Mouse (Mus musculus) megakaryocyte progenitor cell, adult 5-6 weeks (primary cell): ENCODE data around the gene Hmga2. TPM values are rescaled to one million over a fixed set of nuclear protein-coding genes. Genes with fewer than 3 reads are reported as not detected.
"Not testable (repeated sequence)": the region's sequence is repeated elsewhere in the genome, so short reads cannot be mapped to it uniquely, and the experiment has no call there.

ENCODE experiments used
- ATAC-seq: replicated peaks from 2 replicates; pipeline ENCODE4 v1.8.0; 2016; ENCODE audit warnings: mild to moderate bottlenecking, moderate TSS enrichment, inconsistent platforms; ENCODE audit not compliant: poor library complexity
- total RNA-seq, 2 experiments: library from RNA; stranded (forward) in 1 of 2; stranded (reverse) in 1 of 2; fragments of 157-497, 149-512 nt in 1 of 2; fragments of 200-1000 nt in 1 of 2; gene quantifications; 2 replicates each; pipeline versions ENCODE4 v1.2.3 to v1.2.4; 2015 to 2017

Gene Hmga2
- total RNA-seq, 2 experiments from 2014 or later: 0.50 to 4.3 TPM

GRCm38 (mm10) chr10:120363983-120364582 is 112.2 kb downstream of the Hmga2 start:
- peak; percentile 20 for ATAC-seq

GRCm38 (mm10) chr10:120363298-120363982 is 112.8 kb downstream of the Hmga2 start:
- peak; percentile 45 for ATAC-seq

- no peak for ATAC-seq
Measured at GRCm38 (mm10) chr10:120354523-120355030, 121.7 kb downstream of the Hmga2 start.

DNA sequence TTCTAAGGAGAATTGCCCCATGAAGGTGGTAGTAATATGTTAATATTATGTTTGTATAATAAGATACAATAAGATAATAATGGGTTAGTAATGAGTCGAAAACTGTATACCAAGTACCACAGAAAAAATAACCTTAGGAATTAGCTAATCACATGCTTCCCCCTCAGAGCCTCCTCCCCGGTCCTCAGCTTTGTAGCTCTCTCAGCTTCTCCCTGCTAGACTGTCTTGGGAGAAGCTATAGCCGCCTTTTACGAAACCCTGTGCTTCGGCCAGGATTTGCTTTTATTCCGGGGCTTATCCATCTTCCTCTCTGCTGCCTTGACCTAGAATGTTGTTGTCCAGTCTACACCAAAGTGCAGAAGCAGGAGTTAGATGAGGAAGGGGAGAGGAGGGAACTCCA is 130.9 kb downstream of the Hmga2 start:
- no peak for ATAC-seq

- ATAC-seq: no peak
Measured at GRCm38 (mm10) chr10:120344558-120345318, 131.5 kb downstream of the Hmga2 start.

DNA sequence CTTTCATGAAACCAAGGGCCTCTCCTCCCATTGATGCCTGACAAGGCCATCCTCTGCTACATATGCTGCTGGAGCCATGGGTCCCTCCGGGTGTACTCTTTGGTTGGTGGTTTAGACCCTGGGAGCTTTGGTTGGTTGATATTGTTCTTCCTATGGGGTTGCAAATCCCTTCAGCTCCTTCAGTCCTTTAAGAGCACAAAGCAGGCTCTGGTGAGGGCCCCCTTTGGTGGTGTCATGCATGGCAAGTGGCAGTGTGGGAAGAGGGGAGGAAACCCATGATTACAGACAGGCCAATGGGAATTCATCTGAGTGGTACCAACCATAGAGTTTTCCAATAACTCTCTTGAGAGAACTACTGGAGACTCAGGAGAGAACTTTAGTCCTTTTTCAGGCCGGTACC is 136.4 kb downstream of the Hmga2 start:
- not testable (repeated sequence) for ATAC-seq

GRCm38 (mm10) chr10:120339324-120339723 is 136.9 kb downstream of the Hmga2 start:
- no peak for ATAC-seq

GRCm38 (mm10) chr10:120338841-120339240 is 137.4 kb downstream of the Hmga2 start:
- ATAC-seq: no peak

DNA sequence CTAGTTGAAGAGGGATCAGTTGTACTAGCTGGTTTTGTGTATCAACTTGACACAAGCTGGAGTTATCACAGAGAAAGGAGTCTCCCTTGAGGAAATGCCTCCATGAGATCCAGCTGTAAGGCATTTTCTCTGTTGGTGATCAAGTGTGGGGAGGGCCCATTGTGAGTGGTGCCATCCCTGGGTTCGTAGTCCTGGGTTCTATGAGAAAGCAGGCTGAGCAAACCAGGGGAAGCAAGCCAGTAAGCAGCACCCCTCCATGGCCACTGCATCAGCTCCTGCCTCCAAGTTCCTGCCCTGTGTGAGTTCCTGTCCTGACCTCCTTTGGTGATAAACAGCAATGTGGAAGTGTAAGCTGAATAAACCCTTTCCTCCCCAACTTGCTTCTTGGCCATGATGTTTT is 137.8 kb downstream of the Hmga2 start:
- ATAC-seq: not testable (repeated sequence)

- no peak for ATAC-seq
Measured at GRCm38 (mm10) chr10:120327946-120328345, 148.3 kb downstream of the Hmga2 start.

- ATAC-seq: peak; percentile 89
Measured at GRCm38 (mm10) chr10:120323584-120324203, 152.6 kb downstream of the Hmga2 start.

GRCm38 (mm10) chr10:120322815-120323214 is 153.5 kb downstream of the Hmga2 start:
- ATAC-seq: no peak

- ATAC-seq: no peak
Measured at GRCm38 (mm10) chr10:120319614-120320013, 156.7 kb downstream of the Hmga2 start.

Other genes with a start within 250 kb of the Hmga2 start
- gene Llph, start 249.4 kb downstream of the Hmga2 start, total RNA-seq (2015): 74.3 and 76.6 TPM in 2 replicates
- 89.6 and 96.1 TPM in 2 replicates for gene Llph, start 249.4 kb downstream of the Hmga2 start, total RNA-seq (2017)